Mouse (Mus musculus) hindbrain, embryonic 13.5 days (tissue): Measurements from ENCODE around the gene Ppara. TPM values are rescaled to one million over a fixed set of nuclear protein-coding genes. Genes with fewer than 3 reads are reported as not detected.

Experiments
- ATAC-seq: fragments of 200-750 bp; cut with Nextera tagmentation; 2 replicates; pipeline ENCODE4 v1.8.0; 2017; ENCODE audit warnings: moderate TSS enrichment; ENCODE audit not compliant: low FRiP score
- H3K27ac ChIP-seq: fragments of 300-500 bp; sonication (generic); 2 replicates; pipeline ENCODE4 v1.5.1; 2015; ENCODE audit warnings: inconsistent platforms, mild to moderate bottlenecking, moderate library complexity
- H3K27me3 ChIP-seq: fragments of 300-500 bp; sonication (generic); 2 replicates; pipeline ENCODE4 v1.6.1; 2015; ENCODE audit warnings: mild to moderate bottlenecking, inconsistent platforms
- H3K36me3 ChIP-seq: fragments of 300-500 bp; sonication (generic); 2 replicates; pipeline ENCODE4 v1.6.1; 2015; ENCODE audit warnings: mild to moderate bottlenecking, inconsistent platforms
- H3K4me1 ChIP-seq: fragments of 300-500 bp; sonication (generic); replicated peaks from 2 replicates; pipeline ENCODE4 v1.6.1; 2015; ENCODE audit warnings: inconsistent platforms
- H3K4me2 ChIP-seq: fragments of 300-500 bp; sonication (generic); 2 replicates; pipeline ENCODE4 v1.6.1; 2015; ENCODE audit warnings: inconsistent platforms, mild to moderate bottlenecking, moderate library complexity
- H3K4me3 ChIP-seq: fragments of 300-500 bp; sonication (generic); 2 replicates; pipeline ENCODE4 v1.5.1; 2015; ENCODE audit warnings: mild to moderate bottlenecking, inconsistent platforms
- H3K9ac ChIP-seq: fragments of 300-500 bp; sonication (generic); 2 replicates; pipeline ENCODE4 v1.6.1; 2015; ENCODE audit warnings: mild to moderate bottlenecking, inconsistent platforms
- H3K9me3 ChIP-seq: fragments of 300-500 bp; sonication (generic); 2 replicates; pipeline ENCODE4 v1.6.1; 2016; ENCODE audit warnings: inconsistent platforms
- WGBS: fragments of 180-500 bp; shearing (Covaris S2); methylation state at CpG from one replicate; pipeline ENCODE4 v1.1.7; 2015; 5-methylcytosine and 5-hydroxymethylcytosine counted together
- polyA plus RNA-seq: library from polyadenylated mRNA; unstranded; fragments of >200 nt; fragmentation: Nextera tagmentation; extraction: Ambion mirVana; gene quantifications from 2 replicates; pipeline ENCODE4 v1.2.1, GENCODE M21; 2015

The Ppara gene
- polyA plus RNA-seq, 1 experiment from 2014 or later: 1.7 TPM

GRCm38 (mm10) chr15:85795516-85795915 lies 60.7 kb downstream of the Ppara start:
- WGBS: 87% methylated on average over 6 of the region's 6 CpGs
- no peaks in the 10 kb centered on the region for H3K36me3 ChIP-seq
- H3K9me3 ChIP-seq: no peaks in the 10 kb centered on the region
- no peak overlapping the region for H3K27ac ChIP-seq
- no peak overlapping the region for H3K9ac ChIP-seq
- H3K27me3 ChIP-seq: no peaks in the 10 kb centered on the region
- ATAC-seq: no peak
- H3K4me3 ChIP-seq: no peak overlapping the region
- no peaks in the 10 kb centered on the region for H3K4me1 ChIP-seq
- no peak overlapping the region for H3K4me2 ChIP-seq

GRCm38 (mm10) chr15:85798676-85799075 lies 63.9 kb downstream of the Ppara start:
- no peak overlapping the region for H3K4me2 ChIP-seq
- H3K9me3 ChIP-seq: no peaks in the 10 kb centered on the region
- no peak for ATAC-seq
- WGBS: 95% methylated on average over 8 of the region's 8 CpGs
- no peak overlapping the region for H3K27ac ChIP-seq
- 0 out of 2 replicates have a peak, but pooled peaks cover 2% of the 10 kb centered on the region for H3K4me1 ChIP-seq
- no peaks in the 10 kb centered on the region for H3K36me3 ChIP-seq
- no peaks in the 10 kb centered on the region for H3K27me3 ChIP-seq
- H3K4me3 ChIP-seq: no peak overlapping the region
- no peak overlapping the region for H3K9ac ChIP-seq

- no peaks in the 10 kb centered on the region for H3K36me3 ChIP-seq
- no peak overlapping the region for H3K9ac ChIP-seq
- H3K27me3 ChIP-seq: no peaks in the 10 kb centered on the region
- H3K9me3 ChIP-seq: no peaks in the 10 kb centered on the region
- H3K4me3 ChIP-seq: no peak overlapping the region
- H3K27ac ChIP-seq: no peak overlapping the region
- ATAC-seq: no peak
- 0 out of 2 replicates have a peak, but pooled peaks cover 2% of the 10 kb centered on the region for H3K4me1 ChIP-seq
- 85% methylated on average over 2 of the region's 2 CpGs for WGBS
- no peak overlapping the region for H3K4me2 ChIP-seq
These were observed 68.1 kb downstream of the Ppara start for GRCm38 (mm10) chr15:85802931-85803330.

GRCm38 (mm10) chr15:85806886-85807285 lies 72.1 kb downstream of the Ppara start:
- no peak overlapping the region for H3K27ac ChIP-seq
- H3K9me3 ChIP-seq: no peaks in the 10 kb centered on the region
- no peak overlapping the region for H3K9ac ChIP-seq
- no peak overlapping the region for H3K4me2 ChIP-seq
- no peaks in the 10 kb centered on the region for H3K36me3 ChIP-seq
- no peak for ATAC-seq
- WGBS: 84% methylated on average over 4 of the region's 4 CpGs
- H3K4me1 ChIP-seq: peaks cover 12% of the 10 kb centered on the region
- no peaks in the 10 kb centered on the region for H3K27me3 ChIP-seq
- H3K4me3 ChIP-seq: no peak overlapping the region

- Histone ChIP-seq H3K27ac (no peak overlapping the region), H3K4me1 (peaks cover 17% of the 10 kb centered on the region), H3K4me3 (no peak overlapping the region), H3K9ac (0 out of 2 replicates have a peak overlapping the region, but pooled peaks have one; percentile 5), H3K9me3 (no peaks in the 10 kb centered on the region), H3K4me2 (no peak overlapping the region), H3K27me3 (no peaks in the 10 kb centered on the region), H3K36me3 (no peaks in the 10 kb centered on the region)
- no peak for ATAC-seq
- WGBS: 87% methylated on average over 4 of the region's 4 CpGs
These were observed 72.6 kb downstream of the Ppara start for GRCm38 (mm10) chr15:85807404-85807803.

GRCm38 (mm10) chr15:85808031-85808430 lies 73.2 kb downstream of the Ppara start:
- H3K4me3 ChIP-seq: no peak overlapping the region
- H3K27ac ChIP-seq: no peak overlapping the region
- no peaks in the 10 kb centered on the region for H3K36me3 ChIP-seq
- H3K9me3 ChIP-seq: no peaks in the 10 kb centered on the region
- H3K27me3 ChIP-seq: no peaks in the 10 kb centered on the region
- peaks cover 14% of the 10 kb centered on the region for H3K4me1 ChIP-seq
- 75% methylated on average over 6 of the region's 6 CpGs for WGBS
- H3K4me2 ChIP-seq: no peak overlapping the region
- 0 out of 2 replicates have a peak overlapping the region, but pooled peaks have one; percentile 15 for H3K9ac ChIP-seq
- ATAC-seq: no peak

- ATAC-seq: no peak
- peaks cover 14% of the 10 kb centered on the region for H3K4me1 ChIP-seq
- 60% methylated on average over 8 of the region's 8 CpGs for WGBS
- H3K27me3 ChIP-seq: peaks cover 3% of the 10 kb centered on the region; the same call in 1 of the 2 replicates
- H3K36me3 ChIP-seq: no peaks in the 10 kb centered on the region
- H3K27ac ChIP-seq: no peak overlapping the region
- H3K4me2 ChIP-seq: no peak overlapping the region
- no peak overlapping the region for H3K4me3 ChIP-seq
- 0 out of 2 replicates have a peak overlapping the region, but pooled peaks have one; percentile 15 for H3K9ac ChIP-seq
- no peaks in the 10 kb centered on the region for H3K9me3 ChIP-seq
These were observed 73.7 kb downstream of the Ppara start for GRCm38 (mm10) chr15:85808434-85808833.

GRCm38 (mm10) chr15:85809091-85809490 lies 74.3 kb downstream of the Ppara start:
- H3K27me3 ChIP-seq: peaks cover 7% of the 10 kb centered on the region; the same call in 1 of the 2 replicates
- no peaks in the 10 kb centered on the region for H3K36me3 ChIP-seq
- H3K27ac ChIP-seq: no peak overlapping the region
- H3K9me3 ChIP-seq: no peaks in the 10 kb centered on the region
- H3K9ac ChIP-seq: no peak overlapping the region
- peaks cover 14% of the 10 kb centered on the region for H3K4me1 ChIP-seq
- 92% methylated on average over 12 of the region's 12 CpGs for WGBS
- ATAC-seq: no peak
- no peak overlapping the region for H3K4me2 ChIP-seq
- H3K4me3 ChIP-seq: no peak overlapping the region

- H3K27ac ChIP-seq: peak overlapping the region; percentile 91
- H3K36me3 ChIP-seq: no peaks in the 10 kb centered on the region
- H3K9ac ChIP-seq: peak overlapping the region; percentile 80
- ATAC-seq: no peak
- H3K4me2 ChIP-seq: peak overlapping the region; percentile 82
- peaks cover 14% of the 10 kb centered on the region for H3K4me1 ChIP-seq
- peak overlapping the region; percentile 69 for H3K4me3 ChIP-seq
- 89% methylated on average over 5 of the region's 5 CpGs for WGBS
- 0 out of 2 replicates have a peak, but pooled peaks cover 2% of the 10 kb centered on the region for H3K9me3 ChIP-seq
- peaks cover 7% of the 10 kb centered on the region; the same call in 1 of the 2 replicates for H3K27me3 ChIP-seq
These were observed 75.7 kb downstream of the Ppara start for GRCm38 (mm10) chr15:85810462-85810805.

- peak overlapping the region; percentile 82 for H3K4me2 ChIP-seq
- peaks cover 6% of the 10 kb centered on the region; the same call in 1 of the 2 replicates for H3K9me3 ChIP-seq
- peaks cover 14% of the 10 kb centered on the region for H3K4me1 ChIP-seq
- ATAC-seq: peak; percentile 90
- H3K27me3 ChIP-seq: peaks cover 7% of the 10 kb centered on the region; the same call in 1 of the 2 replicates
- WGBS: 4% methylated on average over 36 of the region's 36 CpGs
- peak overlapping the region; percentile 91 for H3K27ac ChIP-seq
- H3K4me3 ChIP-seq: peak overlapping the region; percentile 69
- H3K36me3 ChIP-seq: no peaks in the 10 kb centered on the region
- peak overlapping the region; percentile 80 for H3K9ac ChIP-seq
These were observed 76.2 kb downstream of the Ppara start for GRCm38 (mm10) chr15:85810806-85811521.

GRCm38 (mm10) chr15:85811535-85812277 lies 76.9 kb downstream of the Ppara start, which contains the start of gene Cdpf1:
Gene Cdpf1 (minus strand): TSS chr15:85811697.
- H3K27me3 ChIP-seq: peaks cover 7% of the 10 kb centered on the region; the same call in 1 of the 2 replicates
- peak; percentile 96 for ATAC-seq
- peak within 1 kb of the TSS; percentile 82 for H3K4me2 ChIP-seq
- 3% methylated on average over 36 of the region's 36 CpGs for WGBS
- H3K9me3 ChIP-seq: peaks cover 6% of the 10 kb centered on the region; the same call in 1 of the 2 replicates
- no peaks in the 10 kb centered on the region for H3K36me3 ChIP-seq
- H3K27ac ChIP-seq: peak within 1 kb of the TSS; percentile 91
- H3K4me1 ChIP-seq: peaks cover 14% of the 10 kb centered on the region
- peak within 1 kb of the TSS; percentile 69 for H3K4me3 ChIP-seq
- H3K9ac ChIP-seq: peak within 1 kb of the TSS; percentile 80

GRCm38 (mm10) chr15:85813428-85813827 lies 78.6 kb downstream of the Ppara start:
- H3K9me3 ChIP-seq: peaks cover 6% of the 10 kb centered on the region; the same call in 1 of the 2 replicates
- no peaks in the 10 kb centered on the region for H3K36me3 ChIP-seq
- 76% methylated on average over 10 of the region's 10 CpGs for WGBS
- no peak overlapping the region for H3K4me3 ChIP-seq
- H3K4me2 ChIP-seq: no peak overlapping the region
- peaks cover 7% of the 10 kb centered on the region; the same call in 1 of the 2 replicates for H3K27me3 ChIP-seq
- peaks cover 14% of the 10 kb centered on the region for H3K4me1 ChIP-seq
- ATAC-seq: no peak
- H3K9ac ChIP-seq: no peak overlapping the region
- H3K27ac ChIP-seq: no peak overlapping the region
